Mouse (Mus musculus): ENCODE measurements around the gene Bicc1. TPM values are rescaled to one million over a fixed set of nuclear protein-coding genes. Genes with fewer than 3 reads are reported as not detected.
A peak's percentile ranks its signal among the peaks of the same experiment; 100 is the strongest.

Bicc1 gene
- polyA plus RNA-seq, 1 experiment from 2014 or later, result 4.3 TPM

GRCm38 (mm10) chr10:71060269-71060668 lies 99.2 kb downstream of the Bicc1 start:
- no peak for ATAC-seq

GRCm38 (mm10) chr10:71058616-71059247 lies 100.8 kb downstream of the Bicc1 start:
- no peak for ATAC-seq
- H3K4me3 ChIP-seq (ENCODE audit: low read depth, low read length), result no peak overlapping the region
- H3K9ac ChIP-seq (ENCODE audit: low read depth, low read length), result no peak overlapping the region
- 51% methylated on average over 14 of the region's 14 CpGs for WGBS
- 0 out of 2 replicates have a peak overlapping the region, but pooled peaks have one; percentile 8 for H3K4me2 ChIP-seq (ENCODE audit: low read length)
- H3K27me3 ChIP-seq (ENCODE audit: control insufficient read depth, insufficient read depth, low read depth, low read length), result no peaks in the 10 kb centered on the region
- no peaks in the 10 kb centered on the region for H3K9me3 ChIP-seq (replicated peaks; ENCODE audit: control insufficient read depth, low read length, poor library complexity, severe bottlenecking)
- H3K27ac ChIP-seq (ENCODE audit: low read length), result no peak overlapping the region; the same call in 1 of the 2 replicates
- H3K4me1 ChIP-seq (ENCODE audit: control insufficient read depth, insufficient read depth, low read length), result peaks cover 7% of the 10 kb centered on the region; the same call in 1 of the 2 replicates
- no peaks in the 10 kb centered on the region for H3K36me3 ChIP-seq (ENCODE audit: control insufficient read depth, insufficient read depth, low read length)

More at GRCm38 (mm10) chr10:71060269-71060668, 99.2 kb downstream of the Bicc1 start:
- Histone ChIP-seq H3K9ac (ENCODE audit: low read depth, low read length) (no peak overlapping the region), H3K36me3 (ENCODE audit: control insufficient read depth, insufficient read depth, low read length) (no peaks in the 10 kb centered on the region), H3K4me1 (ENCODE audit: control insufficient read depth, insufficient read depth, low read length) (peaks cover 7% of the 10 kb centered on the region; the same call in 1 of the 2 replicates), H3K27me3 (ENCODE audit: control insufficient read depth, insufficient read depth, low read depth, low read length) (no peaks in the 10 kb centered on the region), H3K9me3 (replicated peaks; ENCODE audit: control insufficient read depth, low read length, poor library complexity, severe bottlenecking) (no peaks in the 10 kb centered on the region), H3K27ac (ENCODE audit: low read length) (no peak overlapping the region), H3K4me3 (ENCODE audit: low read depth, low read length) (no peak overlapping the region), H3K4me2 (ENCODE audit: low read length) (no peak overlapping the region)
- 87% methylated on average over 2 of the region's 2 CpGs for WGBS

- WGBS, result 87% methylated on average over 5 of the region's 5 CpGs
- Histone ChIP-seq H3K9me3 (replicated peaks; ENCODE audit: control insufficient read depth, low read length, poor library complexity, severe bottlenecking) (no peaks in the 10 kb centered on the region), H3K4me3 (ENCODE audit: low read depth, low read length) (no peak overlapping the region), H3K36me3 (ENCODE audit: control insufficient read depth, insufficient read depth, low read length) (no peaks in the 10 kb centered on the region), H3K27ac (ENCODE audit: low read length) (no peak overlapping the region), H3K4me1 (ENCODE audit: control insufficient read depth, insufficient read depth, low read length) (peaks cover 7% of the 10 kb centered on the region; the same call in 1 of the 2 replicates), H3K9ac (ENCODE audit: low read depth, low read length) (no peak overlapping the region), H3K4me2 (ENCODE audit: low read length) (no peak overlapping the region), H3K27me3 (ENCODE audit: control insufficient read depth, insufficient read depth, low read depth, low read length) (no peaks in the 10 kb centered on the region)
- ATAC-seq, result no peak
These were observed 101.4 kb downstream of the Bicc1 start for GRCm38 (mm10) chr10:71058070-71058469.

GRCm38 (mm10) chr10:71052748-71053147 lies 106.8 kb downstream of the Bicc1 start:
- 71% methylated on average over 9 of the region's 9 CpGs for WGBS
- Histone ChIP-seq H3K4me2 (ENCODE audit: low read length) (no peak overlapping the region), H3K36me3 (ENCODE audit: control insufficient read depth, insufficient read depth, low read length) (no peaks in the 10 kb centered on the region), H3K9me3 (replicated peaks; ENCODE audit: control insufficient read depth, low read length, poor library complexity, severe bottlenecking) (no peaks in the 10 kb centered on the region), H3K9ac (ENCODE audit: low read depth, low read length) (no peak overlapping the region), H3K27ac (ENCODE audit: low read length) (no peak overlapping the region), H3K27me3 (ENCODE audit: control insufficient read depth, insufficient read depth, low read depth, low read length) (no peaks in the 10 kb centered on the region), H3K4me1 (ENCODE audit: control insufficient read depth, insufficient read depth, low read length) (peaks cover 5% of the 10 kb centered on the region), H3K4me3 (ENCODE audit: low read depth, low read length) (no peak overlapping the region)
- no peak for ATAC-seq

- ATAC-seq, result no peak
- no peak overlapping the region for H3K4me3 ChIP-seq (ENCODE audit: low read depth, low read length)
- 71% methylated on average over 7 of the region's 7 CpGs for WGBS
- H3K9ac ChIP-seq (ENCODE audit: low read depth, low read length), result no peak overlapping the region
- no peaks in the 10 kb centered on the region for H3K9me3 ChIP-seq (replicated peaks; ENCODE audit: control insufficient read depth, low read length, poor library complexity, severe bottlenecking)
- H3K27me3 ChIP-seq (ENCODE audit: control insufficient read depth, insufficient read depth, low read depth, low read length), result no peaks in the 10 kb centered on the region
- H3K4me1 ChIP-seq (ENCODE audit: control insufficient read depth, insufficient read depth, low read length), result peaks cover 4% of the 10 kb centered on the region
- no peak overlapping the region for H3K27ac ChIP-seq (ENCODE audit: low read length)
- H3K4me2 ChIP-seq (ENCODE audit: low read length), result no peak overlapping the region
- no peaks in the 10 kb centered on the region for H3K36me3 ChIP-seq (ENCODE audit: control insufficient read depth, insufficient read depth, low read length)
These were observed 107.3 kb downstream of the Bicc1 start for GRCm38 (mm10) chr10:71052208-71052607.

GRCm38 (mm10) chr10:71050722-71051333 lies 108.7 kb downstream of the Bicc1 start:
- no peak overlapping the region for H3K27ac ChIP-seq (ENCODE audit: low read length)
- ATAC-seq, result no peak
- no peaks in the 10 kb centered on the region for H3K9me3 ChIP-seq (replicated peaks; ENCODE audit: control insufficient read depth, low read length, poor library complexity, severe bottlenecking)
- H3K27me3 ChIP-seq (ENCODE audit: control insufficient read depth, insufficient read depth, low read depth, low read length), result no peaks in the 10 kb centered on the region
- no peak overlapping the region for H3K9ac ChIP-seq (ENCODE audit: low read depth, low read length)
- no peaks in the 10 kb centered on the region for H3K36me3 ChIP-seq (ENCODE audit: control insufficient read depth, insufficient read depth, low read length)
- H3K4me3 ChIP-seq (ENCODE audit: low read depth, low read length), result no peak overlapping the region
- H3K4me2 ChIP-seq (ENCODE audit: low read length), result no peak overlapping the region
- H3K4me1 ChIP-seq (ENCODE audit: control insufficient read depth, insufficient read depth, low read length), result peaks cover 4% of the 10 kb centered on the region
- WGBS, result 92% methylated on average over 10 of the region's 10 CpGs

GRCm38 (mm10) chr10:71049294-71049693 lies 110.2 kb downstream of the Bicc1 start:
- H3K4me2 ChIP-seq (ENCODE audit: low read length), result no peak overlapping the region
- no peak for ATAC-seq
- no peaks in the 10 kb centered on the region for H3K9me3 ChIP-seq (replicated peaks; ENCODE audit: control insufficient read depth, low read length, poor library complexity, severe bottlenecking)
- WGBS, result 91% methylated on average over 17 of the region's 17 CpGs
- no peaks in the 10 kb centered on the region for H3K36me3 ChIP-seq (ENCODE audit: control insufficient read depth, insufficient read depth, low read length)
- no peaks in the 10 kb centered on the region for H3K27me3 ChIP-seq (ENCODE audit: control insufficient read depth, insufficient read depth, low read depth, low read length)
- no peak overlapping the region for H3K4me3 ChIP-seq (ENCODE audit: low read depth, low read length)
- H3K27ac ChIP-seq (ENCODE audit: low read length), result no peak overlapping the region
- peaks cover 4% of the 10 kb centered on the region for H3K4me1 ChIP-seq (ENCODE audit: control insufficient read depth, insufficient read depth, low read length)
- no peak overlapping the region for H3K9ac ChIP-seq (ENCODE audit: low read depth, low read length)

GRCm38 (mm10) chr10:71044410-71044809 lies 115.1 kb downstream of the Bicc1 start:
- Histone ChIP-seq H3K27ac (ENCODE audit: low read length) (no peak overlapping the region), H3K27me3 (ENCODE audit: control insufficient read depth, insufficient read depth, low read depth, low read length) (no peaks in the 10 kb centered on the region)
- no peak for ATAC-seq

GRCm38 (mm10) chr10:71041874-71042273 lies 117.6 kb downstream of the Bicc1 start:
- peaks cover 9% of the 10 kb centered on the region for H3K4me1 ChIP-seq (ENCODE audit: control insufficient read depth, insufficient read depth, low read length)
- peak overlapping the region; percentile 21; the same call in 1 of the 2 replicates for H3K9ac ChIP-seq (ENCODE audit: low read depth, low read length)
- H3K9me3 ChIP-seq (replicated peaks; ENCODE audit: control insufficient read depth, low read length, poor library complexity, severe bottlenecking), result no peaks in the 10 kb centered on the region
- no peaks in the 10 kb centered on the region for H3K36me3 ChIP-seq (ENCODE audit: control insufficient read depth, insufficient read depth, low read length)
- ATAC-seq, result peak; percentile 85
- H3K4me2 ChIP-seq (ENCODE audit: low read length), result no peak overlapping the region; the same call in 1 of the 2 replicates
- H3K27me3 ChIP-seq (ENCODE audit: control insufficient read depth, insufficient read depth, low read depth, low read length), result no peaks in the 10 kb centered on the region
- WGBS, result 37% methylated on average over 4 of the region's 4 CpGs
- H3K27ac ChIP-seq (ENCODE audit: low read length), result peak overlapping the region; percentile 70
- no peak overlapping the region for H3K4me3 ChIP-seq (ENCODE audit: low read depth, low read length)

More at GRCm38 (mm10) chr10:71044410-71044809, 115.1 kb downstream of the Bicc1 start:
- no peaks in the 10 kb centered on the region for H3K9me3 ChIP-seq (replicated peaks; ENCODE audit: control insufficient read depth, low read length, poor library complexity, severe bottlenecking)
- H3K9ac ChIP-seq (ENCODE audit: low read depth, low read length), result no peak overlapping the region
- WGBS, result 73% methylated on average over 1 of the region's 1 CpGs
- H3K4me2 ChIP-seq (ENCODE audit: low read length), result no peak overlapping the region
- peaks cover 9% of the 10 kb centered on the region for H3K4me1 ChIP-seq (ENCODE audit: control insufficient read depth, insufficient read depth, low read length)
- H3K36me3 ChIP-seq (ENCODE audit: control insufficient read depth, insufficient read depth, low read length), result no peaks in the 10 kb centered on the region
- H3K4me3 ChIP-seq (ENCODE audit: low read depth, low read length), result no peak overlapping the region

All from midbrain, embryonic 16.5 days (tissue).